Mouse (Mus musculus) left cerebral cortex, adult 11 months (tissue): ENCODE measurements at regions not wholly inside any gene's neighbourhood (a gene's known extent, or its start where the extent isn't known, plus 50 kb on each side); places are given as distances from the start of the nearest gene placed in this dataset.

Experiments
- DNase-seq: peaks from one replicate; pipeline ENCODE4 v3.0.0; 2022; ENCODE audit warnings: low spot score

GRCm38 (mm10) chr12:107658241-107658640 lies 169.8 kb downstream of the 3110018I06Rik start:
- no peak for DNase-seq

DNA sequence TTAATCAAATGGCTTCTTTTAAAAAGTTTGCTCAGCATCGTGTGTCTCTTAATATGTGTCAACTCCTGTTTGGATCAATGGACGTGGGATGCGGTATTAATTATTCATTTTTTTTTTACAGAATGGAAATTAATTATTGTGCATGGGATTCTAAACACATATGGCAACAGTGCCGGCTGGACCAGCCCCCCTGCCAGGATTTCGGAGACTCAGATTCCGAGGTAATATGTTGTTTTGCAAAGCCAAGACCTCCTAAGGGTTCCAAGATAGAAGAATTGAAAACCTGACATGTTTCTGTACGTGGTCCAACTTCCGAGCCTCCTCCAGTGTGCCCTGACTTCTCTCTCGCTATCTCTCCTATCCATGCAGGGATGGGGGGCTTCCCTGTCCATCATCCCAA lies 170.4 kb downstream of the 3110018I06Rik start:
- no peak for DNase-seq

DNA sequence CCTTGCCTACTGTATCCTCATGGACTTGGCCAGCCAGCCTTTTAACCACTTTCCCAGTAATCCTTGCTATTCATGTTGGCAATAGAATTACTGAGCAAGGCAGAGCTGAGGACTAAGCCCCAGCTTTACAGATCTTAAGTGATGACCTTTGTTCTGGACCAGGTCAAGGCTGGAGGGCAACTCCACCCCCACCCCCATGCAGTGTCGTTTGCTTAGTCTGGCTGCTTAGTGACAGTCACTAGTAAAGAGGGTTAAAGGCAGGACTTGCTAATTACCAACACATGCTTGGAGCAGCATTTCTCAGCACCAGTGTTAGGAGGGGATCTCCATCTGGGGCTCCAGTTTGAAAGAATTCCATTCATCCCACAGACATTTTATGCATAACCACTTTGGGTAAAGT lies 174.2 kb downstream of the 3110018I06Rik start:
- no peak for DNase-seq

DNA sequence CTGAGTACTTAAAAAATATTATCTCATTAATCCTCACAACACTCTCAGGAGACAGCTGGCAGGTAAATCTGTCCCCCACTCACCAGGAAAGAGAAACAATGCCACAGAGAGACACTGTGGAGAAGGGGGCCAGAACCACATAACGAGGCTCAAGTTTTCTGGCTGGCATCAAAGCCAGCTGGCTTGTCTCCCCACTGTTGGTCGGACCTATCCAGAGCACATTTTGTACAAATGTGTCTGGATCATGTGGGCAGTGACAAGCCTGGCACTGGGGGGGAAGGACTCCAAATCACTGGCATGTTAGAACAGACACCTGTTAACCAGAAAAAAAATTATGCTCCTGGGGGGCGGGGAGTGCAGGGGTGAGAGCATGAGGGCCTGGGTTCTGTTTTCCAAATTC lies 179.4 kb downstream of the 3110018I06Rik start:
- no peak for DNase-seq

DNA sequence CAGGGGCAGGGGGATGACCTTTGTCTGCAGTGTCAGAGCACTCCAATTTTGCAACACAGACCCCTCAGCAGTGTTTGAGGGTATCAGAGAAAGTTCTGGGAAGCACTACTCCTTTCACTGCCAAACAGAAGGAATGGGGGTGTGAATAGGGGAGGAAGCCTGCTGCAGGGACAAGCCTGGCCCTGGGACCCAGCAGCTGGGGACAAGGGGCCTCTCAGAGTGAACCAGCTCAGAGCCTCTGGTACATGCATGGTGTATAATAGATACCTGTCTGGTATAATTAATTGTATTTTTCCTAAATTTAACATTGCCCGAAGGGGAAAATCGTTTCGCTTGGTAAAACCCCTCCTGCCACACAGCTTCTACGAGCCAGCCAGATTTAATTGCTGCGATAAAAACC lies 180.6 kb downstream of the 3110018I06Rik start:
- no peak for DNase-seq

DNA sequence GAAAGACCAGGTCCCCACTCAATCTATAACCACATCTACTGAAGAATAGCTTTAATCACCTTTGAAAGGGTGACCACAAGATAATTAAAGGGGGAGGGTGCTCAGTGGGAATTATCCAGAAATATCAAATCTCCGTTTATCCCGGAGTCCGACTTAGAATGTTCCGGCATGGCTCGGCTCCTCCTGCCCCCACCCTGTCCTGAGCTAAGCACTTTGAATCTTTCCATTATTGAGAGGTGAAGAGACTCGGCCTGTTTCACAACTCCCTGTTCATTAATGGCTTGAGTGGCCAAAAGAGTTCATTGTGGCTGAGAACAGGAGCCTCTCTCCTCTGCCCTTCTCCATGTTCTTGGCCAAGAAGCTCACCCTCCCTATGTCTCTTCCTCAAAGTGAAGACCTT lies 181.0 kb downstream of the 3110018I06Rik start:
- DNase-seq, result no peak

DNA sequence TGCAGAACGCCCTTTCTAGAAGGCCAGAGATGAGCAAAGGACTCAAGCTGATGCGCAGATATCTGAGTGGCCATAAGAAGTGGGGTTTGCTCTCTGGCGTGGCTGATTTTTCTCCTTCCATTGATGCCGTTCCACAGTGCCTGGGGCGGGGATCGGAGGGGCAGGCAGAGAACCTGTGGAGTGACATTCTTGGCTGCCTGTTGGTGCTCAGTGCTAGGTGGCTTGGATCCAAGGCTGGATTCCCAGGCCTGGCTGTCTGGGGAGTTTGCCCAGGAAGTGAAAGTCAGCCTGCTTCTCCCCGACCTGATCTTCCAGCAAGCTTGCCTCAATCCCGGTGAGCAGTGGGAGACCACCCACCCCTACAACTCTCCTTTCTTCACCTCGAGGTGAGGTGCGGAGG lies 181.5 kb downstream of the 3110018I06Rik start:
- DNase-seq, result no peak

- no peak for DNase-seq
These were observed 188.6 kb downstream of the 3110018I06Rik start for GRCm38 (mm10) chr12:107677076-107677475.

DNA sequence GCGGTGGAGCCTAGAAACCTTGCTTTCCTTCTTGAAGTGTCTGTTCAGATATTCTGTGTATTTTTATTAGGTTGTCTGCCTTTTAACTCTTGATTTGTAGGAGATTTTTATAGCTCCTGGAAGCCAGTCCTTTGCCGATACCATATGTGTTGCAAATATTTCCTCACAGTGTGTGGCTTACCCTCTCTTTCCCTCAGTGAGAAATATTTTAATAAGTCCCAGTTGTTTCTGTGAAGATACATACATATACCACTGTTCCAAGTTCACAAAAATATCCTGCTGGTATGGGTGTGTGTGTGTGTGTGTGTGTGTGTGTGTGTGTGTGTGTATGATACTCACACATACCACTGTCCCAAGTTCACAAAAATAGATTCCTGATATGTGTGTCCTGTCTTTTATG lies 199.0 kb downstream of the 3110018I06Rik start:
- DNase-seq, result no peak

GRCm38 (mm10) chr12:107689418-107689817 lies 201.0 kb downstream of the 3110018I06Rik start:
- no peak for DNase-seq

- no peak for DNase-seq
These were observed 201.6 kb downstream of the 3110018I06Rik start for GRCm38 (mm10) chr12:107690061-107690460.

DNA sequence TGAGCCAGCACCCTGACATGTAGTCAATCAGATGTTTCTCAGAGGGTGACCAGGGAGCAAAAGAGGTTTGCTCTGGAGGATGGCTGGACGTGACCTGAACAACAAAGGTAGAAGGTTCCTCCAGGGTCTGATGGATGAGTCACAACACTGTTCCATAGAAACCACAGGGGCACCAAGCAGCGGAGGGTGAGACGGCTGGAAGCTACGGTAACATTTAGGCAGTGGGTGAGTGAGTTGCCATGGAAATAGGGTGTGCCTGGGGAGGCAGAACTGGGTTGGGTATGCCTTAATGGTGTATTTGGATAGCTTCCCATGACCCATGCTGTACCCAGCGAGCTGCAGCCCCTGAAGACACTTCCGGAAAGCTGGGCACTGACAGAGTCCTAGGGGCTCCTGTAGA lies 205.3 kb downstream of the 3110018I06Rik start:
- DNase-seq, result no peak

DNA sequence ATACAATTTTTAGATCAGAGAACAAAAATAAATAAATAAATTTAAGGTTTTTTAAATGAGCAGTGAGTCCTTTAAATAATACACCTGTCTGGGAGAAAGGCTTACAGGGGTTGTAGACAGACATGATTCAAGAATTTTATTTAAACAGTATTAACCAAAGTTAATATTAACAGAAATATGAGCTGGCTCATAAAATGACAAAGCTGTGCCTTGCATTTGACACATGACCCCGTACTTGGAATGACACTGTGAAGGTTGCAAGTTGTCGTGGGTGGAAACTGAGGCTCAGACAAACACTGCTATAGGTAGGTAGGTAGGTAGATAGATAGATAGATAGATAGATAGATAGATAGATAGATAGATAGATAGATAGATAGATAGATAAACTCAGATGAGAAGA lies 206.6 kb downstream of the 3110018I06Rik start:
- DNase-seq, result no peak

DNA sequence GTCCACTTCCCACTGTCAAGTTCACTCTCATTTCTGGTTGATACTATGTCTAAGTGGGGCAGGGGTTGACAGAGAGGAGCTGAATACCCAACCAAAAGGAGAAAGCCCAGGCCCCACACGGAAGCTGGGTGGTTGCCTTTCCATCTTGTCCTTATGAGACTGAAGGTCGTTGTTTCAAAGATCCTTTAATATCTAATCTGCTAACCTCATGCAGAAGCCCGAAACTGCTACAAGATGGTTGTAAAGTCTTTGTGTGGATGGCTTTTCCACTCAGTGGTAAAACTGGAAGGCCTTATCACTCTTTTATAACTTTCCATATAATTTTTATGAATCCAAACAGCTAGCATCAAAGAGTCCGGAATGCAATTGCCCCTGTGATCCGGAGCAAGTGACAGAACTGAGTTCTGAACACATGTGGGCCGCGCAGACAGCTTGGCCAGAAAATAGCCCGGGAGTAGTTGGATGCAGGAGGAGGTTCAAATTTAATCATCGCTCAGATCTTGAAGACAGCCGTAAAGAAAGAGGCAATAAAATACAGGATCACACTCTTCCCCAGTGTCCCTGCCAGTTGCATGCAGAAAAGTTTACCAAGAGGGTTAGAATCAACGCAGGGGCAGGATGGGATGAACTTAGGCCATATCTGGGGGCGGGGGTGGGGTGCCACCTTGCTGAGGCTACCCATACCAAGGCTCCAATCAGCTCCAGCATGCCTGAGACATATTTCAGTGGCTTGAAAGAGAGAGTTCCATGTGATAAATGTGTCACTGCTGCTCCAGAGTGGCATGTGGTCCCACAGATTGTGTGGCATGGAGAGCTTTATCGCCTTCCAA lies 207.2 kb downstream of the 3110018I06Rik start:
- no peak for DNase-seq

DNA sequence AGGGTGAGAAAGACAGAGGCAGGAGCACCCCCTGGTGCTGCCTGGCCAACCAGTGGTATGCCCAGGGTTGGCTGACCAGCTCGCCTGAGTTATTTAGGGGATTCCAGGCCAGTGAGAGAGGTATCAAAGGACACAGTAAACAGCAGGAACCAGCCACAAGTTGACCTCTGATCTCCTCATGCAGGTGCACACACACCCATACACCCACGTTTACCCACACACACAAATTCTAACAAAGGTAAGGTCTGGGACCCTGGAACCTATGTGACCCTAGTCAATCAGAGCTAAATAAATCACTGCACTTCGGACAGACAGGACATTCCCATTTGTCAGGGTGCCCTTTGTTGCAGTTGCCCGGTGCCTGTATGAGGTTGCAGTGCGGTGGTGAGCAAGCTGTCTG lies 211.9 kb downstream of the 3110018I06Rik start:
- DNase-seq, result no peak

DNA sequence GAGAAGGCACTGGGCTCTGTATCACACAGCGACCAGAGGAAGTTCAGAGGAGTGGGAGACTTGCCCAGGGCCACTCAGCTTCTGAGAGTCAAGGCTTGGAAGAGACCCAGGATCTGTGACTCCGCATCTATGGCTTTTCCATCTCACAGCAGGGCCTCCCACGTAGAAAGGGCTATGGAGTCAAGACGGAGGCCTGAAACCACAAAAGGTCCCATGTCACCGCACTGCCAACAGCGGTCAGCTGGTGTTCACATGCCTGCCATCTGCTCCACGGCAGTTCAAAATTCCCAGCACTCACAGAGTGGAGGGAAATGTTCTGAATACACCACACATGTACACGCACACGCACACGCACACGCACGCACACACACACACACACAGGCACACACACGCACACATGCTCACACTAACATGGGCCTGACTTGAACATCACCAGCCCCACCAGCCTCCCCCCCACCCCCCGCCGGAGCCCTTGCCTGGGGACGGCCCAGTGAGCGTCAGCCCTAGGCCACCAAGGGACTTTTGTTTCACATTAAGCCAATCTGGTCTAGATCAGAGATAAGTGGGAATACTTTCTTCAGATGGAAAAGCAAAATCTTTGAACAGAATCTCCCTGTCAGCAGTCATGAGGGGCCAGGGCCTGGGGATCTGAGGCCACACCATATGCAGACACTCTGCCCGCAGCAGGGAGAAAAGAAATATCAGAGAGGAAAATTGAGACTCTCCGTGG lies 212.6 kb downstream of the 3110018I06Rik start:
- DNase-seq, result no peak

GRCm38 (mm10) chr12:107708812-107709211 lies 220.4 kb downstream of the 3110018I06Rik start:
- DNase-seq, result no peak

- no peak for DNase-seq
These were observed 222.6 kb downstream of the 3110018I06Rik start for GRCm38 (mm10) chr12:107711017-107711416.

GRCm38 (mm10) chr12:107711675-107712074 lies 223.2 kb downstream of the 3110018I06Rik start:
- DNase-seq, result no peak

GRCm38 (mm10) chr12:107713191-107713590 lies 224.8 kb downstream of the 3110018I06Rik start:
- DNase-seq, result no peak

GRCm38 (mm10) chr12:107714846-107715245 lies 226.4 kb downstream of the 3110018I06Rik start:
- DNase-seq, result no peak

DNA sequence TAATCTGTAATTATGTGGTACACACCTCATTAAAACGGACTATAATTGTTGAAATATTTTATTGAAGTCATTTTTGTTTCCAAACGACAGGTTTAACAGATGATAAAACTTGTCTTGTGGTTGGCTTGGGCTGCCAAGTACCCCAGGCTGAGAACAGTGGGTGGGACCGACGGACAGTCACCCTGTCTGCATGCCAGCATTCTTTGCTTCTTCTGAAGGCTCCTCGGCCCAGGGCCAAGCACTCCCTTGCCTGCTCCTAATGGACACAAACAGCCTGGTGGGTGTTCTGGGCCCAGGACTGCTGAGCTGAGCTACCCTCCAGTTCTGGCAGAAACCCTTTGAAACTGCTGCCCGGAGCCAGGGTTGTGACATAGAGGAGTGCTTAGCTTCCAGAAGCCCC lies 227.4 kb downstream of the 3110018I06Rik start:
- DNase-seq, result no peak

- DNase-seq, result no peak
These were observed 232.5 kb downstream of the 3110018I06Rik start for GRCm38 (mm10) chr12:107720941-107721340.
